Mouse (Mus musculus): ENCODE data around the gene Zdhhc5. TPM values are rescaled to one million over a fixed set of nuclear protein-coding genes. Genes with fewer than 3 reads are reported as not detected.

Zdhhc5 gene
- total and polyA plus RNA-seq, 3 experiments: 29.3 to 42.9 TPM; not detected in 1

- TF ChIP-seq CHD2 (IDR thresholded peaks at IDR 0.05; ENCODE audit: low read length): no peak
Observed at GRCm38 (mm10) chr2:84655864-84656263, 59.1 kb downstream of the Zdhhc5 start (continued).

- H3K36me3 ChIP-seq (ENCODE audit: control insufficient read depth in 1 of 2, insufficient read depth in 2 of 2, low read length in 2 of 2): peaks cover 0 to 9% of the 10 kb centered on the region in 2 experiments; a peak in 2 of 4 replicates
- H3K4me3 ChIP-seq (ENCODE audit: control insufficient read depth in 1 of 2, insufficient read depth in 1 of 2, low read depth in 2 of 2, low read length in 2 of 2): no peak overlapping the region
- TF ChIP-seq POLR2AphosphoS2 (IDR thresholded peaks at IDR 0.05; ENCODE audit: low read length) (no peak), BHLHE40 (IDR thresholded peaks at IDR 0.05; ENCODE audit: borderline replicate concordance, low read depth, low read length) (no peak), RAD21 (IDR thresholded peaks at IDR 0.05; ENCODE audit: low read depth, low read length) (peak; percentile 30), GABPA (IDR thresholded peaks at IDR 0.05; ENCODE audit: low read depth, low read length) (no peak), HCFC1 (IDR thresholded peaks at IDR 0.05; ENCODE audit: low read depth, low read length) (no peak), MYC (IDR thresholded peaks at IDR 0.05; ENCODE audit: low read depth, low read length) (peak; percentile 84), SMC3 (IDR thresholded peaks at IDR 0.05; ENCODE audit: low read depth, low read length) (peak; percentile 47), KAT2A (conservative IDR thresholded peaks at IDR 0.05; ENCODE audit: low read depth, low read length) (no peak), CTCF (IDR thresholded peaks at IDR 0.05 in 2 of 3, conservative IDR thresholded peaks at IDR 0.05 in 1 of 3; ENCODE audit: control insufficient read depth in 1 of 3, insufficient read depth in 1 of 3, low read depth in 2 of 3, low read length in 3 of 3, poor library complexity in 1 of 3, severe bottlenecking in 1 of 3) (peak; percentile 3 to 40 (median 18); a peak in 3 of 6 replicates), JUND (IDR thresholded peaks at IDR 0.05; ENCODE audit: low read depth, low read length) (no peak), NRF1 (IDR thresholded peaks at IDR 0.05; ENCODE audit: insufficient read depth, low read depth, low read length, poor library complexity, severe bottlenecking) (no peak), CHD2 (IDR thresholded peaks at IDR 0.05; ENCODE audit: low read length) (no peak), TAL1 (IDR thresholded peaks at IDR 0.05; ENCODE audit: low read length) (no peak), ZNF384 (IDR thresholded peaks at IDR 0.05; ENCODE audit: low read depth, low read length) (no peak)
- H3K79me2 ChIP-seq (ENCODE audit: control insufficient read depth, insufficient read depth, low read length, poor library complexity): peaks cover 10% of the 10 kb centered on the region
- DNase-seq (ENCODE audit: low read depth, low spot score): no peak
- peaks cover 2 to 3% of the 10 kb centered on the region in 2 experiments for H3K4me1 ChIP-seq (ENCODE audit: control insufficient read depth in 1 of 2, insufficient read depth in 2 of 2, low read length in 2 of 2)
- no peak overlapping the region for H3K9ac ChIP-seq (ENCODE audit: control insufficient read depth, low read depth, low read length, poor library complexity, severe bottlenecking)
- H3K9me3 ChIP-seq (replicated peaks; ENCODE audit: insufficient read depth, low read length): no peaks in the 10 kb centered on the region
- H3K27me3 ChIP-seq (ENCODE audit: control insufficient read depth in 1 of 2, insufficient read depth in 2 of 2, low read length in 2 of 2): no peaks in the 10 kb centered on the region
- no peak overlapping the region for H3K27ac ChIP-seq (ENCODE audit: control insufficient read depth, low read depth, low read length)
Observed at GRCm38 (mm10) chr2:84653354-84653753, 61.6 kb downstream of the Zdhhc5 start.

- H3K9ac ChIP-seq (ENCODE audit: control insufficient read depth, low read depth, low read length, poor library complexity, severe bottlenecking): peak within 1 kb of the TSS; percentile 72
- H3K79me2 ChIP-seq (ENCODE audit: control insufficient read depth, insufficient read depth, low read length, poor library complexity): peaks cover 29% of the 10 kb centered on the region
- peak; percentile 94 for DNase-seq (ENCODE audit: low read depth, low spot score)
- H3K27ac ChIP-seq (ENCODE audit: control insufficient read depth, low read depth, low read length): peak within 1 kb of the TSS; percentile 55
- peak within 1 kb of the TSS; percentile 70 to 97 for H3K4me3 ChIP-seq (ENCODE audit: control insufficient read depth in 1 of 2, insufficient read depth in 1 of 2, low read depth in 2 of 2, low read length in 2 of 2)
- H3K9me3 ChIP-seq (replicated peaks; ENCODE audit: insufficient read depth, low read length): no peaks in the 10 kb centered on the region
- H3K4me1 ChIP-seq (ENCODE audit: control insufficient read depth in 1 of 2, insufficient read depth in 2 of 2, low read length in 2 of 2): peaks cover 3 to 4% of the 10 kb centered on the region in 2 experiments; a peak in 3 of 4 replicates
- no peaks in the 10 kb centered on the region for H3K27me3 ChIP-seq (ENCODE audit: control insufficient read depth in 1 of 2, insufficient read depth in 2 of 2, low read length in 2 of 2)
- peaks cover 0 to 10% of the 10 kb centered on the region in 2 experiments; a peak in 3 of 4 replicates for H3K36me3 ChIP-seq (ENCODE audit: control insufficient read depth in 1 of 2, insufficient read depth in 2 of 2, low read length in 2 of 2)
- TF ChIP-seq POLR2AphosphoS2 (IDR thresholded peaks at IDR 0.05; ENCODE audit: low read length): peak; percentile 92
- peak; percentile 85 for TF ChIP-seq NELFE (IDR thresholded peaks at IDR 0.05; ENCODE audit: low read depth, low read length)
- no peak; a peak in 1 of 4 replicates for TF ChIP-seq EP300 (IDR thresholded peaks at IDR 0.05; ENCODE audit: low read depth in 1 of 2, low read length in 2 of 2)
- no peak for TF ChIP-seq MYB (IDR thresholded peaks at IDR 0.05; ENCODE audit: low read depth, low read length)
- TF ChIP-seq CHD2 (IDR thresholded peaks at IDR 0.05; ENCODE audit: low read length): no peak
- TF ChIP-seq ETS1 (IDR thresholded peaks at IDR 0.05; ENCODE audit: low read depth, low read length): 0 out of 2 replicates have a peak, but pooled peaks have one; percentile 43
- TF ChIP-seq ZC3H11A (IDR thresholded peaks at IDR 0.05; ENCODE audit: low read depth, low read length): no peak
- no peak for TF ChIP-seq TAL1 (IDR thresholded peaks at IDR 0.05; ENCODE audit: low read length)
- peak; percentile 74 to 88 for TF ChIP-seq POLR2A (IDR thresholded peaks at IDR 0.05; ENCODE audit: control insufficient read depth in 1 of 2, insufficient read depth in 1 of 2, low read depth in 1 of 2, low read length in 2 of 2, poor library complexity in 1 of 2)
- no peak for TF ChIP-seq RCOR1 (IDR thresholded peaks at IDR 0.05; ENCODE audit: low read depth, low read length)
- no peak for TF ChIP-seq POLR2AphosphoS5 (IDR thresholded peaks at IDR 0.05; ENCODE audit: borderline replicate concordance, low read depth, low read length)
- 0 out of 2 replicates have a peak, but pooled peaks have one; percentile 10 for TF ChIP-seq JUND (IDR thresholded peaks at IDR 0.05; ENCODE audit: low read depth, low read length)
- TF ChIP-seq USF1 (IDR thresholded peaks at IDR 0.05; ENCODE audit: low read depth, low read length): no peak
- TF ChIP-seq TBP (IDR thresholded peaks at IDR 0.05; ENCODE audit: low read depth, low read length): peak; percentile 87
- TF ChIP-seq KAT2A (conservative IDR thresholded peaks at IDR 0.05; ENCODE audit: low read depth, low read length): no peak
- TF ChIP-seq UBTF (IDR thresholded peaks at IDR 0.05; ENCODE audit: borderline replicate concordance, insufficient read depth, low read depth, low read length): no peak
- peak; percentile 99 for TF ChIP-seq ZNF384 (IDR thresholded peaks at IDR 0.05; ENCODE audit: low read depth, low read length)
- TF ChIP-seq GATA1 (IDR thresholded peaks at IDR 0.05; ENCODE audit: low read depth, low read length): 0 out of 2 replicates have a peak, but pooled peaks have one; percentile 9
- peak; percentile 76 for TF ChIP-seq ZMIZ1 (IDR thresholded peaks at IDR 0.05; ENCODE audit: low read depth, low read length)
Observed at GRCm38 (mm10) chr2:84650464-84651195, 64.3 kb downstream of the Zdhhc5 start, which contains the start of gene Ctnnd1. Gene Ctnnd1 (minus strand): TSS chr2:84650765.
